Mouse (Mus musculus) heart, embryonic 10.5 days (tissue): ENCODE results near the gene Eif4g3. TPM values are rescaled to one million over a fixed set of nuclear protein-coding genes. Genes with fewer than 3 reads are reported as not detected.

ENCODE experiments used
- DNase-seq: peaks from one replicate; pipeline ENCODE4 v3.0.0-alpha.2; 2017; ENCODE audit warnings: low spot score
- H3K27ac ChIP-seq: fragments of 300-500 bp; sonication (generic); 2 replicates; pipeline ENCODE4 v1.5.1; 2016; ENCODE audit warnings: mild to moderate bottlenecking
- H3K27me3 ChIP-seq: fragments of 300-500 bp; sonication (generic); 2 replicates; pipeline ENCODE4 v1.6.1; 2016; ENCODE audit warnings: mild to moderate bottlenecking; ENCODE audit not compliant: poor library complexity, insufficient read depth, severe bottlenecking
- H3K36me3 ChIP-seq: fragments of 300-500 bp; sonication (generic); 2 replicates; pipeline ENCODE4 v1.6.1; 2016; ENCODE audit warnings: mild to moderate bottlenecking, moderate library complexity
- H3K4me1 ChIP-seq: fragments of 300-500 bp; sonication (generic); 2 replicates; pipeline ENCODE4 v1.6.1; 2016; ENCODE audit warnings: mild to moderate bottlenecking
- H3K4me3 ChIP-seq: fragments of 300-500 bp; sonication (generic); 2 replicates; pipeline ENCODE4 v1.5.1; 2016; ENCODE audit warnings: mild to moderate bottlenecking, moderate library complexity
- H3K9me3 ChIP-seq: fragments of 300-500 bp; sonication (generic); 2 replicates; pipeline ENCODE4 v1.6.1; 2016; ENCODE audit warnings: mild to moderate bottlenecking, moderate library complexity
- WGBS: fragments of 180-500 bp; shearing (Covaris S2); methylation state at CpG from one replicate; pipeline ENCODE4 v1.1.7; 2016; 5-methylcytosine and 5-hydroxymethylcytosine counted together
- polyA plus RNA-seq: library from polyadenylated mRNA; unstranded; fragments of >200 nt; fragmentation: Nextera tagmentation; extraction: Ambion mirVana; gene quantifications from 2 replicates; pipeline ENCODE4 v1.2.1, GENCODE M21; 2016

Eif4g3 gene
- polyA plus RNA-seq, 1 experiment from 2014 or later, result 35.3 TPM

DNA sequence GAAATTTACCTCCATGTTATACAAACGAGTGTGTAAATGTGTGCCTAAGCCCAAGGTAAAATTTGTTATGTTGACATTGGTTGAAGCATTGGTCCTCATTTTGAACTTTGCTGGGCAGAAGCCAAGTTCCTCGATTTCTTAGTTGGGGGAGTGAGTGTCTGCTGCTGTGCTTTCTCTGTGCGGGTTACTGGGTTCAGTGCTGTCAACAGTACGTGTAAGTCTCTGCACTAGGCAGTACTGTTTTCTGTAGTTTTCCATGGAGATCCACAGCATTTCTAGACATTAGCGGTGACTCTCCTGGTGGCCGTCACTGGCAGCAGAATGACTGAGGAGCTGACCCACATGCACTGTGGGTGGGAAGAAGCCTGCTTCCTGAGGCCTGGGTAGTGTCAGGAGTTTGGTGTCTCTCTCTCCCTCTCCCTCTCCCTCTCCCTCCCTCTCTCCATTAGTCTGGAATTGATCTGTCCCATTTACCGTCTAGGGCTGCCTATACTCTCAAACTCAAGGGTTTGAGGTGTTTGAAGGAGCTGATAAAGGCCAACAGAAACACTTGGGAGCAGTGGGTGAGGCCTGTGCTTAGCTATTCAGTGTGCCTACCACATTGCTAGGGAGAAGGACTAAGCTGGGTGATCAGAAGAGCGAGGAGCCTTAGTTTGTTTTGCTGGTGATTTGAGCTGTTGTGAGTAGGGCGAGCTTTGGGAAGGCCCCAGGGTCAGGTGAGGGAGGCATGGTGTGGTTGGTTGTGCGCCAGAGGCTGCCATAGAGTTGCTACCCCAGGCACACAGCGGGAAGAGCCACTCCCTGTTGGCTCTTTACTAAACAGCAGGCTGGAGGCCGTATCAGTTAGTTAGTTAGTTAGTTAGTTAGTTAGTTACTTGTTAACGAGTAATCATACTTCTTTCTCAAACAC is 45.8 kb downstream of the Eif4g3 start:
- DNase-seq, result no peak
- WGBS, result 62% methylated on average over 13 of the region's 13 CpGs
- H3K4me3 ChIP-seq, result no peak overlapping the region
- H3K27ac ChIP-seq, result peak overlapping the region; percentile 60
- H3K36me3 ChIP-seq, result peaks cover 47% of the 10 kb centered on the region
- H3K27me3 ChIP-seq, result no peaks in the 10 kb centered on the region
- peaks cover 45% of the 10 kb centered on the region for H3K4me1 ChIP-seq
- H3K9me3 ChIP-seq, result no peaks in the 10 kb centered on the region

GRCm38 (mm10) chr4:138039275-138039651 is 46.4 kb downstream of the Eif4g3 start:
- WGBS, result 87% methylated on average over 9 of the region's 9 CpGs
- Histone ChIP-seq H3K27ac (peak overlapping the region; percentile 60; the same call in 1 of the 2 replicates), H3K4me1 (peaks cover 45% of the 10 kb centered on the region), H3K4me3 (no peak overlapping the region), H3K36me3 (peaks cover 41% of the 10 kb centered on the region), H3K27me3 (no peaks in the 10 kb centered on the region), H3K9me3 (no peaks in the 10 kb centered on the region)
- DNase-seq, result no peak

DNA sequence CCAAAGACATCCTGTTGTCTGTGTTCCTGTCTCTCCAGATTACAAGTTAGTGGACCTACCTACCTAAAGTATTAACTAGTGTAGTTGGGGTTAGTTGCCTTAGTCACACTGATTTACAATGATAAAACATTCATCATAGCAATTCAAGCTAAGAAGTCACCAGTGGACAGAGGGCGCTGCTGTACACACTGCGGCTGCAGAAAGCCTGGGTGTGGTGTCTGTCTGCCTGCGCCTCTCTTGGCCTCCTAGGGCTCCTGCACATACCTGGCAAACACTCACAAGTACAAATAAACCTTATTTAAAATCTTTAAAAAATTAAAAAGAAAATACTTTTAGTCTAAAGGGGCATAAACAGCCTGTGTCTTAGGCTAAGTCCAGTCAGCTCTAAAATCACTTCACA is 47.8 kb downstream of the Eif4g3 start:
- Histone ChIP-seq H3K9me3 (no peaks in the 10 kb centered on the region), H3K27ac (no peak overlapping the region), H3K27me3 (no peaks in the 10 kb centered on the region), H3K4me3 (no peak overlapping the region), H3K4me1 (peaks cover 38% of the 10 kb centered on the region), H3K36me3 (peaks cover 47% of the 10 kb centered on the region)
- WGBS, result 93% methylated on average over 3 of the region's 3 CpGs
- no peak for DNase-seq

GRCm38 (mm10) chr4:138041566-138042256 is 48.9 kb downstream of the Eif4g3 start:
- no peak overlapping the region for H3K27ac ChIP-seq
- peaks cover 54% of the 10 kb centered on the region for H3K36me3 ChIP-seq
- no peaks in the 10 kb centered on the region for H3K9me3 ChIP-seq
- no peak for DNase-seq
- whole genome bisulfite sequencing, result 86% methylated on average over 12 of the region's 12 CpGs
- peaks cover 34% of the 10 kb centered on the region for H3K4me1 ChIP-seq
- no peak overlapping the region for H3K4me3 ChIP-seq
- H3K27me3 ChIP-seq, result no peaks in the 10 kb centered on the region

DNA sequence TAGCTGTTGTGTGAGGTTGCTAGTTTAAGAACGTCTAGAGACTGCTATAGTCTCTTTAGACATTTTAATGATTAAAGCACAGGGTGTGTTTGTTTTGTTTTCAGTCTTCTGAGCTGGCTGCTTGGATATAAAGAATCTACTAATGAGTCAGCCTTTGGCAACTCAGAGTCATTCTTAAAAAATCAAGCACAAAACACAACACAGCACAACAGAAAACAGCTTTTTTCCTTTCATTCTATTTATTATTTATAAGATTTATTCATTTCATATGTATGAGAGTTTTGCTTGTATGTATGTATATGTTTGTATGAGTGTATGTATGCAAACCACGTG is 49.4 kb downstream of the Eif4g3 start:
- WGBS, result 76% methylated on average over 2 of the region's 2 CpGs
- Histone ChIP-seq H3K4me3 (no peak overlapping the region), H3K27me3 (no peaks in the 10 kb centered on the region), H3K4me1 (peaks cover 29% of the 10 kb centered on the region), H3K9me3 (no peaks in the 10 kb centered on the region), H3K27ac (no peak overlapping the region), H3K36me3 (peaks cover 54% of the 10 kb centered on the region)
- DNase-seq, result no peak

- DNase-seq, result no peak
- Histone ChIP-seq H3K27me3 (no peaks in the 10 kb centered on the region), H3K4me1 (peaks cover 27% of the 10 kb centered on the region), H3K27ac (no peak overlapping the region), H3K9me3 (no peaks in the 10 kb centered on the region), H3K4me3 (no peak overlapping the region), H3K36me3 (peaks cover 58% of the 10 kb centered on the region)
- 95% methylated on average over 5 of the region's 5 CpGs for WGBS
Measured at GRCm38 (mm10) chr4:138042625-138043024, 49.8 kb downstream of the Eif4g3 start.

- H3K9me3 ChIP-seq, result no peaks in the 10 kb centered on the region
- 97% methylated on average over 16 of the region's 16 CpGs for WGBS
- no peak for DNase-seq
Measured at GRCm38 (mm10) chr4:138044841-138045500, 52.1 kb downstream of the Eif4g3 start.

GRCm38 (mm10) chr4:138045809-138046208 is 53.0 kb downstream of the Eif4g3 start:
- WGBS, result 100% methylated on average over 1 of the region's 1 CpGs
- peaks cover 71% of the 10 kb centered on the region for H3K36me3 ChIP-seq
- H3K27ac ChIP-seq, result no peak overlapping the region
- no peak for DNase-seq
- H3K9me3 ChIP-seq, result no peaks in the 10 kb centered on the region
- no peaks in the 10 kb centered on the region; the same call in 1 of the 2 replicates for H3K4me1 ChIP-seq
- no peak overlapping the region for H3K4me3 ChIP-seq
- no peaks in the 10 kb centered on the region for H3K27me3 ChIP-seq

More at GRCm38 (mm10) chr4:138044841-138045500, 52.1 kb downstream of the Eif4g3 start:
- peaks cover 5% of the 10 kb centered on the region; the same call in 1 of the 2 replicates for H3K4me1 ChIP-seq
- no peaks in the 10 kb centered on the region for H3K27me3 ChIP-seq
- H3K4me3 ChIP-seq, result no peak overlapping the region
- no peak overlapping the region for H3K27ac ChIP-seq
- peaks cover 70% of the 10 kb centered on the region for H3K36me3 ChIP-seq

- peaks cover 70% of the 10 kb centered on the region for H3K36me3 ChIP-seq
- H3K27ac ChIP-seq, result no peak overlapping the region
Measured at GRCm38 (mm10) chr4:138046371-138046770, 53.5 kb downstream of the Eif4g3 start.

GRCm38 (mm10) chr4:138049547-138049946 is 56.7 kb downstream of the Eif4g3 start:
- 82% methylated on average over 6 of the region's 6 CpGs for WGBS
- Histone ChIP-seq H3K4me3 (no peak overlapping the region), H3K27me3 (no peaks in the 10 kb centered on the region), H3K4me1 (no peaks in the 10 kb centered on the region; the same call in 1 of the 2 replicates), H3K9me3 (no peaks in the 10 kb centered on the region), H3K27ac (no peak overlapping the region), H3K36me3 (peaks cover 78% of the 10 kb centered on the region)
- no peak for DNase-seq

More at GRCm38 (mm10) chr4:138046371-138046770, 53.5 kb downstream of the Eif4g3 start:
- no peak for DNase-seq
- no peaks in the 10 kb centered on the region for H3K9me3 ChIP-seq
- H3K4me3 ChIP-seq, result no peak overlapping the region
- H3K27me3 ChIP-seq, result no peaks in the 10 kb centered on the region
- 92% methylated on average over 8 of the region's 8 CpGs for WGBS
- no peaks in the 10 kb centered on the region; the same call in 1 of the 2 replicates for H3K4me1 ChIP-seq

GRCm38 (mm10) chr4:138051488-138051887 is 58.7 kb downstream of the Eif4g3 start:
- Histone ChIP-seq H3K27ac (no peak overlapping the region), H3K36me3 (peaks cover 71% of the 10 kb centered on the region), H3K4me3 (no peak overlapping the region), H3K9me3 (no peaks in the 10 kb centered on the region), H3K27me3 (no peaks in the 10 kb centered on the region), H3K4me1 (no peaks in the 10 kb centered on the region; the same call in 1 of the 2 replicates)
- WGBS, result 97% methylated on average over 9 of the region's 9 CpGs
- no peak for DNase-seq

- H3K27me3 ChIP-seq, result no peaks in the 10 kb centered on the region
- H3K4me1 ChIP-seq, result no peaks in the 10 kb centered on the region
- no peak overlapping the region for H3K4me3 ChIP-seq
- H3K9me3 ChIP-seq, result no peaks in the 10 kb centered on the region
- 87% methylated on average over 5 of the region's 5 CpGs for WGBS
- no peak overlapping the region for H3K27ac ChIP-seq
- DNase-seq, result no peak
- H3K36me3 ChIP-seq, result peaks cover 59% of the 10 kb centered on the region
Measured at GRCm38 (mm10) chr4:138056658-138057057, 63.8 kb downstream of the Eif4g3 start.
